Comparison of ENCODE assay signal across 8 mouse cellular contexts in genomic region chr11:102447497-102447896, GRCm38 (mm10). TPM values are rescaled to one million over a fixed set of nuclear protein-coding genes. Genes with fewer than 3 reads are reported as not detected.
DNase-seq lines count a peak whose midpoint lies in the region; ATAC-seq and TF ChIP-seq lines count a peak whose summit lies in the region.

Fam171a2 (minus strand) TSS chr11:102447682.

- WGBS in hindbrain, embryonic 12.5 days: under 1% methylated on average over 40 of the region's 40 CpGs
- WGBS in small intestine, adult 2 months: under 1% methylated on average over 40 of the region's 40 CpGs

- H3K27me3 ChIP-seq in hindbrain, embryonic 12.5 days: peaks cover 28% of the 10 kb centered on the region
- peaks cover 61% of the 10 kb centered on the region for H3K27me3 ChIP-seq in megakaryocyte, embryonic 14.5 days (replicated peaks)
- H3K27me3 ChIP-seq in small intestine, adult 2 months (ENCODE audit: control insufficient read depth, insufficient read depth, low read length): peaks cover 35% of the 10 kb centered on the region

- peaks cover 11% of the 10 kb centered on the region for H3K36me3 ChIP-seq in hindbrain, embryonic 12.5 days
- peaks cover 8% of the 10 kb centered on the region for H3K36me3 ChIP-seq in megakaryocyte, embryonic 14.5 days (replicated peaks; ENCODE audit: low read length)
- no peaks in the 10 kb centered on the region for H3K36me3 ChIP-seq in small intestine, adult 2 months (ENCODE audit: control insufficient read depth, insufficient read depth, low read length)

- intact Hi-C loops in left cerebral cortex, postnatal 14 days (cut with DNase I): loop anchor here (5.0 kb wide), 1 partner anchor 205 kb away; no protein-coding TSS in a partner anchor

- H3K4me2 ChIP-seq in hindbrain, embryonic 12.5 days (replicated peaks): peak within 1 kb of the TSS; percentile 80

- peak; percentile 78 for ATAC-seq in hindbrain, embryonic 12.5 days (ENCODE audit: low FRiP score)

- peak; percentile 82 for DNase-seq in ovary, postnatal 10 days (ENCODE audit: low spot score)
- no peak for DNase-seq in ovary, adult 18-20 months (ENCODE audit: low spot score)
- DNase-seq in cerebellum, postnatal 14 days: peak; percentile 93 to 95
- DNase-seq in frontal cortex, postnatal 36 days (ENCODE audit: low spot score in 2 of 2): peak; percentile 77 to 84
- DNase-seq in left cerebral cortex, postnatal 14 days (ENCODE audit: low spot score in 2 of 2): peak; percentile 65 to 86

- peak within 1 kb of the TSS; percentile 95 for H3K27ac ChIP-seq in hindbrain, embryonic 12.5 days
- H3K27ac ChIP-seq in small intestine, adult 2 months (ENCODE audit: insufficient read depth, low read depth, low read length): no peak within 1 kb of the TSS

- peak within 1 kb of the TSS; percentile 86 for H3K4me3 ChIP-seq in hindbrain, embryonic 12.5 days
- H3K4me3 ChIP-seq in megakaryocyte, embryonic 14.5 days (replicated peaks): peak within 1 kb of the TSS; percentile 95
- H3K4me3 ChIP-seq in small intestine, adult 2 months (ENCODE audit: low read depth, low read length): peak within 1 kb of the TSS; percentile 61

- H3K4me1 ChIP-seq in hindbrain, embryonic 12.5 days: peaks cover 42% of the 10 kb centered on the region
- peaks cover 51% of the 10 kb centered on the region for H3K4me1 ChIP-seq in megakaryocyte, embryonic 14.5 days
- H3K4me1 ChIP-seq in small intestine, adult 2 months (ENCODE audit: control insufficient read depth, insufficient read depth, insufficient read length, low read length): peaks cover 8% of the 10 kb centered on the region

- no peaks in the 10 kb centered on the region for H3K9me3 ChIP-seq in hindbrain, embryonic 12.5 days (replicated peaks)
- no peaks in the 10 kb centered on the region for H3K9me3 ChIP-seq in megakaryocyte, embryonic 14.5 days

- TF ChIP-seq CTCF in small intestine, adult 2 months (IDR thresholded peaks at IDR 0.05; ENCODE audit: extremely low read depth, insufficient read length, insufficient replicate concordance, low read depth, low read length): peak; percentile 67

- H3K9ac ChIP-seq in hindbrain, embryonic 12.5 days: peak within 1 kb of the TSS; percentile 100

- no peak for TF ChIP-seq POLR2A in small intestine, adult 2 months (IDR thresholded peaks at IDR 0.05; ENCODE audit: low read depth, low read length)

RNA-seq across cellular contexts. Expression of gene Fam171a2, which starts in this region (rescaled TPM):
- polyA plus RNA-seq in hindbrain, embryonic 12.5 days (2016; fragmentation: Nextera tagmentation; extraction: Ambion mirVana): 21.5 and 22.8 TPM in 2 replicates
- total RNA-seq in left cerebral cortex, postnatal 14 days (2021): 100 to 1,000 TPM in 1 of 2 experiments, 10 to 100 TPM in 1; 97.3 to 111 TPM
- polyA plus RNA-seq in megakaryocyte, embryonic 14.5 days (2012; ENCODE audit: insufficient read depth, low replicate concordance): 1.7 and 1.8 TPM in 2 replicates
- 5.4 and 5.9 TPM in 2 replicates for polyA plus RNA-seq in small intestine, adult 2 months (2012; rRNA removed)
